Mouse (Mus musculus) thymus, postnatal 0 days (tissue): ENCODE measurements around the gene Otud7a. TPM values are rescaled to one million over a fixed set of nuclear protein-coding genes. Genes with fewer than 3 reads are reported as not detected.

Experiments
- DNase-seq: peaks from one replicate; pipeline ENCODE4 v3.0.0-alpha.2; 2015; ENCODE audit warnings: low spot score
- polyA plus RNA-seq: library from polyadenylated mRNA; unstranded; fragments of >200 nt; fragmentation: Nextera tagmentation; extraction: Ambion mirVana; gene quantifications from 2 replicates; pipeline ENCODE4 v1.2.1, GENCODE M21; 2015

The Otud7a gene
- polyA plus RNA-seq, 1 experiment from 2014 or later, result not detected

DNA sequence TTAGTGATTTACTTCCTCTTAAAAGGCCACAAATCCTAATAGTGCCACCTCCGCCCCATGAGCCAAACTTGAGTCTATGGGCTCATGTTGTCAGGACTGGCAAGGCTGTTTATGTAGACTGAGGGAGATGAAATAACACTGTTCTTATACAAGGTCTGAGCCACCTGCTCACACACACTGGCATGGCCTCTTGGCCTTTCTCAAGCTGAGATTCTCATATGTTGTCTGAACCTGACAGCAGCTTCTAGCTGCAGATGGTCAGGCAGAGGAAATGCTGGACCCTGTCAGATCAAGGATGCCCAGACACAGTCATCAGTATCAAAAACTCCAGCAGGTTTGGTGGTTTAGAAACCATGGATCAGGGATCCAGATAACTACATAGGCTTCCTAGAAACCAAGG is 328.7 kb downstream of the Otud7a start:
- DNase-seq, result no peak

DNA sequence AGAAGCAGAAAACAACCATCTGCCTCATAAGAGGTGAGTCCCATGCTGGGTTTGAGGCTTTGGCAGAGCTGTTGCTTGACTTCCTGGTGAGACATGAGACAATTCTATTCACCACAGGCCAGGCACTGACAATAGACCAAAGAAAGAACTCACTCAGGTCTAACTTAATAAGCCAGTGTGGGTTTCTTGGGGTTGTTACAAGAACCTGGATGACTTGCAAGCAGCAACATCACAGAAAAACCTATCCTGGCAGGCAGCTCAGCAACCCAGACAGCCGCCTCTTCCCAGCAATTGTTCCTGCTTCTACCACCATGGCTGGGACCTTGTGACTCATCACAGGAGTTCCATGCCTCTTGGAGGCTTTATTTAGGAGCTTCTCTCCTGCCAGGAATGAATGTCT is 329.7 kb downstream of the Otud7a start:
- DNase-seq, result no peak

DNA sequence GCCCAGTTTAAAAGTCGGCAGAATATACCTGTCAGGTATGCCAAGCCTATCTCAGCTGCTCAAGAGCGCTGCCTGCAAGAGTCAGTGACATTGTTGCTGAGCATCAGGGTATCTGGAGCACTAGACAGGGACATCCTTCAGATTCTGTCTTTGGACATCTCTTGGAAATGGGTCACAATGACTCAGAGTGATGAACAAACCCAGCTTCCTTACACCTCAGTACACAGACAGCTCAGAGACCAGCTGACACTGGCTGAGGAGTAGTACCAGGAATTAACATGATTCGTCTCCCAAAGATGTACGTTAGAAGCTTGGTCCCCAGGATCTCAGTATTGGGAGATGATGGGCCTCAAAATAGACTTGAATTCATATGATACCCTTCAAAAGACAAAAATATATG is 332.8 kb downstream of the Otud7a start:
- DNase-seq, result no peak

- DNase-seq, result no peak
Measured at GRCm38 (mm10) chr7:63780821-63781220, 336.3 kb downstream of the Otud7a start.

- no peak for DNase-seq
Measured at GRCm38 (mm10) chr7:63789743-63790142, 345.2 kb downstream of the Otud7a start.

DNA sequence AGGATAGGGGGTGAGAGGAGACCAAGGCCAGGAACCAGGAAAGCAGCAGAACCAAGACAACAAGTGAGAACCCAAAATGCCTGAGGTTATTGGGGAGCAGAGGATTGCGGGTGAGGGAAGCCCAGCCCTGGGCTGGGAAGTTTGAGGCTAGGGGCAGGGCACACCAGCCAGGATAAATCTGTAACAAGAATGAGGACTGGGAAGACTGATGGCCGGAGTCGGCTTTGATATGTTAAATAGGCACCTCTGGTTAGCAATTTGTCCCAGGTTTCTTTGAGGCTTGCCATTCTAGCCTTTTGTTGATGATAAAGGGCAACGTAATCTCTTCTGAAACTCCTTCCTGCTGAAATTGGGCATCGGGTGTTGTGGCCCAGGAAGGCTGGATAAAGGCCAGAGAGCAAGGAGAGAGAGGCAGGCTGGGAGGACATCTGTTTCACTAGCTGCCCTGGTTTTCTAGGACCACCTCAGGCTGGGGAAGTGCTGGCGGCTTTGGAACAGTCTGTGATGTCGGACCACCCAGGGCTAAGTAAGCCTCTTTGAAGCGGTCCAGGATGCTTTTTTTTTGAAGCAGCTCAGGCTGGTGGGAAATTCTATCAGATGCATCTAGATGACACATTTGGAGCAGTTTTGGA is 351.6 kb downstream of the Otud7a start:
- no peak for DNase-seq

DNA sequence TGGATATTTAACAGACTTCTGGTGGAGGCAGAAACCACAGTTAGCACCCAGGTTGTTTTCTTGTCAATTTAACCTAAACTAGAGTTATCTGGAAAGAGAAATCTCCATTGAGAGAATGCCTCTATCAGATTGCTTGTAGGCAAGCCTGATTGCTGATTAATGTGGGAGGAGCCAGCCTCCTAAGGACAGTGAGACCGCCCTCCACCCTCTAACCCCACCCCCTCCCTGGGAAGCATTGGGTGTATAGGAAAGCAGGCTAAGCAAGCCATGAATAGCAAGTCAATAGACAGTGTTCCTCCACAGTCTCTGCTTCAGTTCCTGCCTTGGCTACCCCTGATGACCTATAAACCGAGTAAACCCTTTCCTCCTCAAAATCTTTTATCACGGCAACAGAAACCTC is 353.9 kb downstream of the Otud7a start:
- DNase-seq, result no peak

DNA sequence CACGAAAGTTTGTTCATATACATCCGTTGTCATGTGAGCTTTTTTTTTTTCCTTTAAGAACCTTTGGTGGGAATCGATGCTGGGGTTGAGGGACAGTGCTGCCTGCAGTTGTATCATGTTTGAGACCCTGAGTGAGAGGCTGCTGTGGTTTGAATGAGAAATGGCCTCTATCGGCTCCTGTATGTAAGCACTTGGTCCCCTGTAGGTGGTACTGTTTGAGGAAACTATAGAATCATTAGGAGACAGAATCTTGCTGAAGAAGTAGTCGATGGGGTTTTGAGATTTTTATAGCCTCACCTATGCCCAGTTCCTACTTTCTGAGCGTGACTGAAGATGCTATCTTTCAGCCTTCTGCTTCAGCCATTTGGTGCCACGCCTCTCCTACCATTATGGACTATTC is 354.8 kb downstream of the Otud7a start:
- DNase-seq, result no peak

DNA sequence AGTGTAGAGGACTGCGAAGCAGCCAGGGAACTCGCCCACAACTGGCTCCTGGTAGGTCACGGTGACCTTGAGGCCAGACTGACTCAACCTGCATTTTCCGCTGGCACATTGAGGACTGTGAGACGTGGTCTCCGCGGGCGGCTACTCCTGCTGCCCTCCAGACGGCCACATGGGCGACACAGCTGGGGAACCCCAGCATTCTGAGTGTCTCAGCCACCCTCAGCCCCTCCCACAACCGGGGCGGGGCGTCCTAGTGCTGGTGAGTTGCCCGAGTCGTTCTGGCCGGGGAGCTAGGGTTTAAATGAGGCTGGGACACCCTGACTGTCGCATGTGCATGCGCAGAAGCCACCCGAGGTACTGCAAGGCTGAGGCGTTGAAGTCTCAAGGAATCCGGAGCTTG is 358.2 kb downstream of the Otud7a start:
- no peak for DNase-seq

Other genes with a start within 250 kb of the Otud7a start
- not detected in 2 replicates for gene Chrna7, start 232.2 kb upstream of the Otud7a start, polyA plus RNA-seq